Mouse (Mus musculus): ENCODE results near the gene Ugt1a10. TPM values are rescaled to one million over a fixed set of nuclear protein-coding genes. Genes with fewer than 3 reads are reported as not detected.

Ugt1a10 gene
- polyA plus RNA-seq, 1 experiment from 2014 or later: not detected

DNA sequence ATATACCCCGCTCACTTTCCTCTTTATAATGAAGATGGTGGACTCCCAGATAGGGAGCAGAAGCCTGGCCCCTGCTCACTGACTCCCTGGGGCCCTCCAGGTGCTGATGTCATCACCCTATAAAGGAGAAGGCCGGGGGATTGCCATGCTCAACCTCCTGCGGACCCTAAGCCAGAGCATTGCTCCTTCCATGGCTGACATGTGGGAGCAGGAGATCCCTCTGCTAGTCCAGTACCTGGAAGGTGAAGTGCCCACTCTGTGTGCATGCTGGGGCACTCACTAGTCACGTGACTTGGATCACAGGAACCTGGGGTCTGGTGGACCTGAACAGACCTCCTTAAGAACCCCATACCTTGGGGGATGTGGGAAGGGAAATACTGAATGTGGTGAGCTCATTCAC, 185.4 kb downstream of the Ugt1a10 start:
- no peak overlapping the region for H3K4me3 ChIP-seq
- H3K27ac ChIP-seq: no peak overlapping the region
- ATAC-seq (ENCODE audit: low FRiP score, low read depth): no peak
- no peaks in the 10 kb centered on the region for H3K4me1 ChIP-seq
- 78% methylated on average over 4 of the region's 4 CpGs for WGBS
- no peaks in the 10 kb centered on the region for H3K27me3 ChIP-seq (replicated peaks)
- no peak overlapping the region for H3K9ac ChIP-seq
- H3K9me3 ChIP-seq: peaks cover 93% of the 10 kb centered on the region
- no peak overlapping the region for H3K4me2 ChIP-seq (replicated peaks)
- no peaks in the 10 kb centered on the region for H3K36me3 ChIP-seq

DNA sequence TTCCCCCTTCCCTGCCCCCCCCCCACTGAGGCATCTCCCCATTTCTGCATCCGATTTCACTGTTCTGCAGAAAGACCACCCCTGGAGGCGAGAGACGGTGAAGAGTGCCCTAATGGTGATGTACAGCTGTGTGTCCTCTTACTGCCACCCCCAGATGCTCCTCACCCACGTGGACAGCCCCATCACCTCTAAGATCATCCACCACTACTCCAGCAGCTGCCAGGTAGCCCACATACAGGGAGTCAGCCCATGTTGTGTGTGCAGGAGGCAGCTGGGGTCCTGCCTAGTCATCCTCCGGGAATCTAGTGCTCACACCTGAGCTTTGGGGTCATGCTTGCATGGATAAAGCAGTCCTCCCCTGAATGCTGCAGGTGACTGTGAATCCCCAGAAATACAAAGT, 188.7 kb downstream of the Ugt1a10 start:
- no peaks in the 10 kb centered on the region for H3K27me3 ChIP-seq (replicated peaks)
- 66% methylated on average over 5 of the region's 5 CpGs for WGBS
- no peak overlapping the region for H3K9ac ChIP-seq
- no peak overlapping the region for H3K4me2 ChIP-seq (replicated peaks)
- no peak for ATAC-seq (ENCODE audit: low FRiP score, low read depth)
- H3K36me3 ChIP-seq: no peaks in the 10 kb centered on the region
- H3K4me1 ChIP-seq: no peaks in the 10 kb centered on the region
- H3K4me3 ChIP-seq: no peak overlapping the region
- peaks cover 96% of the 10 kb centered on the region for H3K9me3 ChIP-seq
- no peak overlapping the region for H3K27ac ChIP-seq

DNA sequence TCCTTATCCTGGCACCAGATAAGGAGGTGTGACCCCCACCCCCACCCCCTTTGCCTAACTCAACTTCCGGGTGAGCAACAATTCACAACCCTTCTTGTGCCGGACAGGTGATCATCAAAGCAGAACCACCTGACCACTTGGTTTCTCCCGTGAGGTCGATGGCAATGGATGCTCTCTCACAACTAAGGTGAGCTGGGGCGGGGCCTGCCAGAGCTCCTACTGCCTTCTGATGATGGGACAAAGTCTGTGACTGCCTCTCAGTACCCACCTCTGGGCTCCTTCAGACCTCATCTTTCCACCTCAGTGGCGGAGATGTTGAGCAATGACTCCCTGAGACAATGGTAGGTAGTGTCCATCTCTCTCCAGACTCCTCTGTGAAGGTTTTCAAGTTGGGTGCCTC, 190.7 kb downstream of the Ugt1a10 start:
- 79% methylated on average over 6 of the region's 6 CpGs for WGBS
- no peak for ATAC-seq (ENCODE audit: low FRiP score, low read depth)

DNA sequence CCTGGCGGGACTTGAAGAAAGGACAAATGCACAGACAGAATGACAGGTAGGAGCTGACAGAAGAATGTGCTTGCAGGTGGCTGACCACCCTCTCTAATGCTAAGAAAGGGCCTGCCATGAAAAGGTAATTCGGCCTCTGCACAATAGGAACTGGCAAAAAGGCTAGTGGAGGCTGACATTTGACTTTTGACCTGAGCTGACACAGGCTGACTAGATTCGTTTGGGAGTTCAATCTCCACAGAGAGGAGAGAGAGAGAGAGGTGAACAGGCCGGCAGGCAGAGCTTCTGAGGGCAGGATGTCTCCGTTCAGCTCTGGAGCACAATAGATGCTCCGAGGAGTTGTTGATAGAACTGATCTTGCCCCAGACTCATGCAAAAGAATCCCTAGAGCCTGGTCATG, 191.2 kb downstream of the Ugt1a10 start:
- 48% methylated on average over 6 of the region's 6 CpGs for WGBS
- Histone ChIP-seq H3K9me3 (peaks cover 96% of the 10 kb centered on the region), H3K27me3 (replicated peaks) (no peaks in the 10 kb centered on the region), H3K4me1 (no peaks in the 10 kb centered on the region), H3K36me3 (no peaks in the 10 kb centered on the region), H3K4me3 (no peak overlapping the region), H3K27ac (no peak overlapping the region), H3K9ac (no peak overlapping the region), H3K4me2 (replicated peaks) (no peak overlapping the region)
- ATAC-seq (ENCODE audit: low FRiP score, low read depth): no peak

More for the DNA sequence above, 190.7 kb downstream of the Ugt1a10 start:
- Histone ChIP-seq H3K9me3 (peaks cover 96% of the 10 kb centered on the region), H3K27ac (no peak overlapping the region), H3K36me3 (no peaks in the 10 kb centered on the region), H3K27me3 (replicated peaks) (no peaks in the 10 kb centered on the region), H3K4me1 (no peaks in the 10 kb centered on the region), H3K4me2 (replicated peaks) (no peak overlapping the region), H3K4me3 (no peak overlapping the region), H3K9ac (no peak overlapping the region)

DNA sequence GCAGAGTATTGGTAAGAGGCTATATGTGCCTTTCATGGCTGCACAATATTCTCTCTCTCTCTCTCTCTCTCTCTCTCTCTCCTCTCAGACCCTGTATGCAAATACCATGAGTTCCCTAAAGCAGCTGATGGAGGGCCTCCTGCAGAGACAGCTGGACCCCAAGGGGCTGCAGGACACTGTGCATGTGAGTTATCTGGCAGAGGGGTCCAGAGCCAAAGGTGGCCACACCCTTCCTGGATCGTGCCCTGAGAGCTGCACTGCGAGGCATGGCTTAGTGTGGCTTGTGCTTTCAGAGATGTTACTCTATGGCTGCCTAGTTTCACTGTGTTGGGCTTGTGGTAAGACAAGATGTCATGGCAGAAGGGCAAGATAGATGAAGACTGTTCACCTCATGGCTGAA, 192.5 kb downstream of the Ugt1a10 start:
- H3K4me3 ChIP-seq: no peak overlapping the region
- peaks cover 95% of the 10 kb centered on the region for H3K9me3 ChIP-seq
- H3K27ac ChIP-seq: no peak overlapping the region
- no peaks in the 10 kb centered on the region for H3K36me3 ChIP-seq
- 56% methylated on average over 2 of the region's 2 CpGs for WGBS
- no peak for ATAC-seq (ENCODE audit: low FRiP score, low read depth)
- no peaks in the 10 kb centered on the region for H3K4me1 ChIP-seq
- no peak overlapping the region for H3K9ac ChIP-seq
- H3K27me3 ChIP-seq (replicated peaks): no peaks in the 10 kb centered on the region
- no peak overlapping the region for H3K4me2 ChIP-seq (replicated peaks)

DNA sequence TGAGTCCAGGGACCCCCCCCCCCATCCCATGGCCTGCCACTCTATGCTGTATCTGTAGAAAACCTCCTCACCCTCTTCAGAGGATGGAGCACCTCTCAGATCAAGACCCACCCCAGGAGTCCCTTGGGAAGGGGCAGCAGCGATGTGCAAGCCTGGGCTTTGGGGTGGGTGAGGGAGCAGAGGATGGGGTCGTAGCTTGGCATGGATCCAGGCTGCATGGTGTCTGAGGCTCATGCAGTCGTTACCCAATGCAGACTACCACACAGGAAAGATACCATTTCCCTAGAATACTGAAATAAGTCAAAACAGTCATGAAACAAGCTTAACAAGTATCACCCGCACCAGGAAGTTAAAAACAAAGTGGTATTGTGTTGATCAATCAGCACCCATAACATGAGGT, 193.5 kb downstream of the Ugt1a10 start:
- H3K4me3 ChIP-seq: no peak overlapping the region
- WGBS: 69% methylated on average over 4 of the region's 4 CpGs

DNA sequence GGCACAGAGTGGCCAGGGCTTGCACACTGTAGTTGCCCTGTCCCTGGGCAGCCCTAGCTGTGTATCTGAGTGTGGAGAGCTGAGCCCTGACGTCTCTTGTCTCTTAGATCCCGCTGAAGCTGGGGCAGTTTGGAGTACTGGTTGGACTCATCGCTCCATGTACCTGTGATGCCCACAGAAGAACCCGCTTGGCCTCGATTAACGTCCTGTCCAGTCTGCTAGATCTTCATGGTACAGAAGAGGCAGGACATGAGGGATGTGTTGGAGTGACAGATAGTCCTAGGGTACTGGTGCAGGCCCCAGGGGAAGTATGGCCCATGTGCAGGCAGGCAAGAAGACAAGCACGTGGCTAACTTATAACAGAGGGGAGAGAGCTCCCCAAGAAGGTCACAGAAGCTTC, 194.4 kb downstream of the Ugt1a10 start:
- H3K9ac ChIP-seq: no peak overlapping the region
- WGBS: 81% methylated on average over 7 of the region's 7 CpGs
- no peaks in the 10 kb centered on the region for H3K4me1 ChIP-seq
- peaks cover 97% of the 10 kb centered on the region for H3K9me3 ChIP-seq
- H3K27me3 ChIP-seq (replicated peaks): no peaks in the 10 kb centered on the region
- no peak for ATAC-seq (ENCODE audit: low FRiP score, low read depth)
- H3K4me3 ChIP-seq: no peak overlapping the region
- no peaks in the 10 kb centered on the region for H3K36me3 ChIP-seq
- no peak overlapping the region for H3K4me2 ChIP-seq (replicated peaks)
- H3K27ac ChIP-seq: no peak overlapping the region

More for the DNA sequence above, 193.5 kb downstream of the Ugt1a10 start:
- no peak for ATAC-seq (ENCODE audit: low FRiP score, low read depth)
- Histone ChIP-seq H3K27ac (no peak overlapping the region), H3K9ac (no peak overlapping the region), H3K4me2 (replicated peaks) (no peak overlapping the region), H3K27me3 (replicated peaks) (no peaks in the 10 kb centered on the region), H3K36me3 (no peaks in the 10 kb centered on the region), H3K9me3 (peaks cover 97% of the 10 kb centered on the region), H3K4me1 (no peaks in the 10 kb centered on the region)

DNA sequence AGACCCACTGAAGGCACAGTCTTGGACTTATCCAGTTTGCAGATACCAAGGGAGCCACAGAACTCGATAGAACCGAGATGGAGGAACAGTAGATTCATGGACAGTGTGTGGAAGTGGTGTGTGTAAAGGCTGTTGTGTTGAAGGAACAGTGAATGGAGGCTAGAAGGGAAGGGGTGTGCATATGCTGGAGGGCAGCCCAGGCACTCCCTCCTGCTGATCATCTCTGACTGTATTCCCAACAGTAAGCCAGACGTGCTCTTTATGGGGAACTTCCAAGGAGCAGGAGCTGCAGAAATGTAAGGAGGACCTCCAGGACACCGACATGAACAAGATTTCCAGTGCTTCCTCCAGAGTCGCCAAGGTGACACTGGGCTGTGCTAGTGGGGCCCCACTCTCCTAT, 194.8 kb downstream of the Ugt1a10 start:
- ATAC-seq (ENCODE audit: low FRiP score, low read depth): no peak
- 83% methylated on average over 5 of the region's 5 CpGs for WGBS
- no peaks in the 10 kb centered on the region for H3K4me1 ChIP-seq

DNA sequence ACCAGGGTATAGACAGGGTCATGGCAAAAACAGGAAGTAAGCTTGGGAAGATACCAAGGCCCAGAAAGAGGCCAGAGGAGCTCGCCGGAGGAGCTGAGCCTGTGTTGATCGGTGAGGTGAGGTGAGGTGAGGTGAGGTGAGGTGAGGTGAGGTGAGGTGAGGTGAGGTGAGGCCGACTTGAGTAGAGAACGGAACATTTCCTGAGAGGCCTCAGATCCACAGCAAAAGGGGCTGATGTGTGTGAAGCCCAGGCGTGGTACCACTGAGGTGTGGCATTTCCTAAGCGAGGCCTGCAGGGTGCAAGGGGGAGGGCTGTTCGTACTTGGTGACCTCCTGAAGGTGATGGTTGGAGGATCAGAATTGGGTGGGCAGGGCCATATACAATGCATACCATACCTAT, 197.9 kb downstream of the Ugt1a10 start:
- WGBS: 78% methylated on average over 8 of the region's 8 CpGs
- H3K27ac ChIP-seq: no peak overlapping the region
- H3K4me1 ChIP-seq: no peaks in the 10 kb centered on the region
- H3K9ac ChIP-seq: no peak overlapping the region
- H3K4me3 ChIP-seq: no peak overlapping the region
- no peak overlapping the region for H3K4me2 ChIP-seq (replicated peaks)
- peaks cover 97% of the 10 kb centered on the region for H3K9me3 ChIP-seq
- ATAC-seq (ENCODE audit: low FRiP score, low read depth): no peak
- H3K36me3 ChIP-seq: no peaks in the 10 kb centered on the region
- H3K27me3 ChIP-seq (replicated peaks): no peaks in the 10 kb centered on the region

More for the DNA sequence above, 194.8 kb downstream of the Ugt1a10 start:
- Histone ChIP-seq H3K9ac (no peak overlapping the region), H3K36me3 (no peaks in the 10 kb centered on the region), H3K27ac (no peak overlapping the region), H3K4me2 (replicated peaks) (no peak overlapping the region), H3K9me3 (peaks cover 97% of the 10 kb centered on the region), H3K27me3 (replicated peaks) (no peaks in the 10 kb centered on the region), H3K4me3 (no peak overlapping the region)

DNA sequence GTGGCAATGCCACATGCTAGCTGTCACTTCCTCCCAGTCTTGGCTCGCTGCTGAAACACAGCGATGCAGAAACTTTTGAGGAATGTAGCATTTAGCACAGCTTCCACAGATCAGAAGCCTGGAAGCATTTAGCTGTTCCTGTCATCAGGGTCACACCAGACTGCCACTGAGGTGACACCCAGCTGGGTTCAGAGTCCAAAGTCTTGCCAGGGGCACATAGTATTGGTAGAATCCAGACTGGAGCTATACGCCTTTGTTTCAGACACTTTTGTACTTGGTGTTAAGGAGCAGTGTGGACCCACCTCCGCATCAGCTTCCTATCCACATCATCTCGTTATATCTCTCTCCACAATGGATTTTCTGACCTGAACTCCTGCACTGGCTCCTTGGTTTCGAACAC, 198.4 kb downstream of the Ugt1a10 start:
- Histone ChIP-seq H3K36me3 (no peaks in the 10 kb centered on the region), H3K9me3 (peaks cover 97% of the 10 kb centered on the region), H3K27me3 (replicated peaks) (no peaks in the 10 kb centered on the region), H3K27ac (no peak overlapping the region), H3K4me3 (no peak overlapping the region), H3K9ac (no peak overlapping the region), H3K4me1 (no peaks in the 10 kb centered on the region), H3K4me2 (replicated peaks) (no peak overlapping the region)
- no peak for ATAC-seq (ENCODE audit: low FRiP score, low read depth)
- WGBS: 75% methylated on average over 6 of the region's 6 CpGs

DNA sequence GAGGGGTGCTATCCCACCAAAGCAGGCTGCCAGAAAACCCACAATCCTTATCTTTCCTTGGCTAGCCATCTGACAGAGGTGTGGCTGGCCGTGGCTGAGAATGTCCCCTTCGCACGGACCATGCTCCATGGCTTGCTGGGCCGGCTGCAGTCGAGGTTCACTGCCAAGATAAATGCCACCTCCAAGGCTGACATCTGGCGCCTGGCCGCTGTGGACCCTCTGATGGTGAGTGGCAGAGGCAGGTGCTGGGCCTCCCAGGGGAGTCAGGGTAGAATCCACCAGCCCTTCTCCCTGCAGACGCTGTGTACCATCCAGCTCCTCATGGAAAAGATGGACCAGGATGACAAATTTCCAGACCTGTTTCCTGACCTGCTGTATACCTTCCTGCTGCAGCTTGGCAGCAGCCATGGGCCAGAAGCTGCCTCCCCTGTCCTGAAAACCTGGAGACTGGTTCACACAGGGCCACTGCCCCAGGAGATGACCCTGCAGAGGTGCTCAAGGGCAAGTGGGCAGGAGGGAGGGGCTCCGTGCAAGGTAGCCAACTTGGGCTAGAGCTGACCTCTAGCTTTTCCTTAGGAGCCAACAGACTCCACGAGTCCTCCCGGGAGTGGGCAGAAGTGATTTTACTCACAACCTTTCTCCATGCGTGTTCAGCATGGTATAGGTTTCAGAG, 199.7 kb downstream of the Ugt1a10 start:
- peaks cover 91% of the 10 kb centered on the region for H3K9me3 ChIP-seq
- H3K4me1 ChIP-seq: 0 out of 2 replicates have a peak, but pooled peaks cover 4% of the 10 kb centered on the region
- H3K36me3 ChIP-seq: peaks cover 8% of the 10 kb centered on the region; the same call in 1 of the 2 replicates
- no peak for ATAC-seq (ENCODE audit: low FRiP score, low read depth)
- H3K27ac ChIP-seq: no peak overlapping the region
- no peak overlapping the region for H3K9ac ChIP-seq
- no peak overlapping the region for H3K4me2 ChIP-seq (replicated peaks)
- 85% methylated on average over 12 of the region's 12 CpGs for WGBS
- H3K4me3 ChIP-seq: no peak overlapping the region
- H3K27me3 ChIP-seq (replicated peaks): no peaks in the 10 kb centered on the region

DNA sequence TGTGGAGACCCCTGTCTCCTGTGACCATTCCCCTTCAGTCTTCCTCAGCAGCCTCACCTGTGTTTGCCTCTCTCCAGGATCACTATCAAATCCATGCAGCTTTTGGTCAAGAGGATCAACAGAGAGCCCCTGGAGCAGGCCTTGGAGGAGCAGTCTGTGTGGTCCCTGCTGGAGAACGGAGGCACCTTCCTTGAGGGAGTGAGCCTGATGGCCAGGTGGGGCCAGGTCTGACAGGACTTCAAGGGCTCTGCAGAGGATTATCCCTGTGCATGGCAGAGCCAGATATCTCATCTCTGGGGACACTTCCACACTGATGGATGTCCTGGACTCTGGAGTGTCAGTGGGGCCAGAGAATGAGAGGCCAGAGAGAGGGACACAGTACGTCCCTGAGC, 200.3 kb downstream of the Ugt1a10 start:
- no peak for ATAC-seq (ENCODE audit: low FRiP score, low read depth)
- Histone ChIP-seq H3K27ac (no peak overlapping the region), H3K4me3 (no peak overlapping the region), H3K9me3 (peaks cover 88% of the 10 kb centered on the region), H3K9ac (no peak overlapping the region), H3K27me3 (replicated peaks) (no peaks in the 10 kb centered on the region), H3K4me1 (0 out of 2 replicates have a peak, but pooled peaks cover 4% of the 10 kb centered on the region), H3K4me2 (replicated peaks) (no peak overlapping the region), H3K36me3 (peaks cover 14% of the 10 kb centered on the region)
- WGBS: 53% methylated on average over 2 of the region's 2 CpGs

Data from neural tube, embryonic 12.5 days (tissue).